Mouse (Mus musculus): Measurements from ENCODE around the gene Atp6v0e.

DNA sequence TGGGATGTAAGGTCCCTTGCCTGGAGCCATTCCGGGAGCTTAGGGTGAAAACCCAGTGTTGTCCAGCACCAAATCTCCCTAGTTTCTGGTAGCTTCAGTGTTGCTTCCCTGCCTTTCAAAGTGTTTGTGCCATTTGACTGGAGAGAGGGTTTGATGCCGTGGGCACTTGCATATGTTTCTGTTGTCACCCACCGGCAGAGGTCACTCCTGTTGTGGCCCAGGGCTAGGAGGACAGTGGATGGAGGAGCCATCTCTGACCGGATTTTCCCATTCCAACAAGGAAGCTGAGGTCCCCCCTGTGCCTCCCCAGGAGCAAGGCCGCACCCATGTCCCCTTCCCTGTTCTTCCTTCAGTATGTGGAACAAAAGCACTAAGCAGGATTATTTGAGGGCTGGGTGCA is 27.2 kb downstream of the Atp6v0e start:
- TF ChIP-seq CTCF (IDR thresholded peaks at IDR 0.05; ENCODE audit: extremely low read depth, insufficient read length, insufficient replicate concordance, low read depth, low read length) (no peak), POLR2A (IDR thresholded peaks at IDR 0.05; ENCODE audit: low read depth, low read length) (no peak)
